8 mouse cellular contexts compared by ENCODE assay signal in the genomic region with DNA sequence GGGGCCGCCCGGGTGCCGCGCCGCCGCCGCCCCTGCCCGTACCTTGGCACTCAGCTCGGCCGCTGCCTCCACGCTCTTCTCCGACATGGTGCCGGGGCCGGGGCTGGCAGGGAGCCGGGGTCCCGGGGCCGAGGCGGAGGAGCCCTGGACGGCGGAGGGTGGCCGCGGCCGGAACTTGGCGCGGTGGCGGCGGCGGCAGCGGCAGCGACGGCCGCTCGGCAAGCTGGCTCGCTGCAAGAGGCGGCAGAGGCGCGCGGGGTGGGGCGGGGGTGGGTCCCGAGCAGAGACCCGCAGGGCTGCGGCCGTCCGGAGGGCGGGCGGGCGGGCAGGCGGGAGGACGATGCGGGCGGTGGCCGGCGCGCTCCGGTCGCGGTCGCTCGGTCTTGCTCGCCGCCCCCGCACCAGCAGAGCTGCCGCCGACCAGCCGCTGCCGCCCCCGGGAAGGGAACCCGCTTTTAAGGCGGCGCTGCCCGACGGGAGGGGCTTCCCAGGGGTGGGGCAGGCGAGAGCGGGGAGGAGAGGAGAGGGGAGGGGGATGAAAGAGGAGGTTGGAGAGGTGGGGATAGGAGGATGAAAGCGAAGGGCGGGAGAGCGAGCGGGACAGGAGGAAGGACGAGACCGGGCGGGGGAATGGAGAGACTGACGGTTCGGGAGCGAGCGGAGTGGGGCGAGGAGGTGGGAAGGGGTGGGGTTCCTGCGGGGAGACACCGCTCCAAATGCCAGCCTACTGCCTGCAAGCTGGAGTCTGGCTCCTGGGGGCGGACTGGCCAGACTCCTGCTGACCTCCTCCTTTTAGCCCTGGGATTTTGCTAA. TPM values are rescaled to one million over a fixed set of nuclear protein-coding genes. Genes with fewer than 3 reads are reported as not detected.
DNase-seq lines count a peak whose midpoint lies in the region; ATAC-seq and TF ChIP-seq lines count a peak whose summit lies in the region.

No protein-coding gene starts in this region.

- H3K4me2 ChIP-seq in lung, embryonic 16.5 days (ENCODE audit: low read depth, low read length): peak overlapping the region; percentile 72

- no peak for TF ChIP-seq EP300 in MEL (IDR thresholded peaks at IDR 0.05; ENCODE audit: low read depth in 1 of 2, low read length in 2 of 2)

- 1% methylated on average over 79 of the region's 89 CpGs for WGBS in cerebellum, adult 2 months
- under 1% methylated on average over 41 of the region's 89 CpGs for WGBS in lung, embryonic 16.5 days

- H3K9me3 ChIP-seq in MEL (replicated peaks; ENCODE audit: insufficient read depth, low read length): no peaks in the 10 kb centered on the region
- H3K9me3 ChIP-seq in lung, embryonic 16.5 days (ENCODE audit: control insufficient read depth, low read length): no peaks in the 10 kb centered on the region

- H3K27ac ChIP-seq in MEL (ENCODE audit: control insufficient read depth, low read depth, low read length): peak overlapping the region; percentile 36; the same call in 1 of the 2 replicates
- H3K27ac ChIP-seq in cerebellum, adult 2 months (ENCODE audit: insufficient read depth, low read length): peak overlapping the region; percentile 98
- peak overlapping the region; percentile 100 for H3K27ac ChIP-seq in lung, embryonic 16.5 days (ENCODE audit: low read length)

- H3K27me3 ChIP-seq in MEL (ENCODE audit: control insufficient read depth in 1 of 2, insufficient read depth in 2 of 2, low read length in 2 of 2): no peaks in the 10 kb centered on the region
- no peaks in the 10 kb centered on the region for H3K27me3 ChIP-seq in cerebellum, adult 2 months (ENCODE audit: control insufficient read depth, insufficient read depth, low read length)
- no peaks in the 10 kb centered on the region for H3K27me3 ChIP-seq in lung, embryonic 16.5 days (ENCODE audit: control insufficient read depth, insufficient read depth, low read depth, low read length)

- peak overlapping the region; percentile 54 to 75 for H3K4me3 ChIP-seq in MEL (ENCODE audit: control insufficient read depth in 1 of 2, insufficient read depth in 1 of 2, low read depth in 2 of 2, low read length in 2 of 2)
- H3K4me3 ChIP-seq in cerebellum, adult 2 months (replicated peaks; ENCODE audit: insufficient read depth, low read depth, low read length): peak overlapping the region; percentile 85
- peak overlapping the region; percentile 95 for H3K4me3 ChIP-seq in lung, embryonic 16.5 days (ENCODE audit: low read length)

- H3K79me2 ChIP-seq in MEL (ENCODE audit: control insufficient read depth, insufficient read depth, low read length, poor library complexity): peaks cover 6% of the 10 kb centered on the region; the same call in 1 of the 2 replicates

- TF ChIP-seq RAD21 in MEL (IDR thresholded peaks at IDR 0.05; ENCODE audit: low read depth, low read length): no peak

- peak; percentile 52 to 63; a peak in 3 of 4 replicates for TF ChIP-seq POLR2A in MEL (IDR thresholded peaks at IDR 0.05; ENCODE audit: control insufficient read depth in 1 of 2, insufficient read depth in 1 of 2, low read depth in 1 of 2, low read length in 2 of 2, poor library complexity in 1 of 2)
- peak; percentile 70 for TF ChIP-seq POLR2A in cerebellum, adult 2 months (IDR thresholded peaks at IDR 0.05; ENCODE audit: borderline replicate concordance, insufficient read depth, low read length)

- DNase-seq in MEL (ENCODE audit: low read depth, low spot score): peak; percentile 84
- peak; percentile 95 to 99 for DNase-seq in cerebellum, adult 2 months
- DNase-seq in forelimb bud, embryonic 11.5 days (ENCODE audit: low read depth, low spot score): peak; percentile 86
- DNase-seq in heart, postnatal 4 days: peak; percentile 94
- DNase-seq in layer of hippocampus, postnatal 10 days (ENCODE audit: low spot score in 2 of 2): peak; percentile 89 to 94
- peak; percentile 65 for DNase-seq in retina, adult 2 months (ENCODE audit: low read depth, low spot score)
- peak; percentile 84 to 87 for DNase-seq in thymus, postnatal 36 days

- peak overlapping the region; percentile 94 for H3K9ac ChIP-seq in MEL (ENCODE audit: control insufficient read depth, low read depth, low read length, poor library complexity, severe bottlenecking)
- peak overlapping the region; percentile 95 for H3K9ac ChIP-seq in lung, embryonic 16.5 days (ENCODE audit: low read length)

- TF ChIP-seq CTCF in MEL (IDR thresholded peaks at IDR 0.05 in 2 of 3, conservative IDR thresholded peaks at IDR 0.05 in 1 of 3; ENCODE audit: control insufficient read depth in 1 of 3, insufficient read depth in 1 of 3, low read depth in 2 of 3, low read length in 3 of 3, poor library complexity in 1 of 3, severe bottlenecking in 1 of 3): 0 out of 6 replicates have a peak, but pooled peaks of 1 of the 3 experiments have one; percentile 3
- no peak for TF ChIP-seq CTCF in cerebellum, adult 2 months (IDR thresholded peaks at IDR 0.05; ENCODE audit: borderline replicate concordance, insufficient read depth, low read depth, low read length)

- peaks cover 0 to 42% of the 10 kb centered on the region in 2 experiments; a peak in 2 of 4 replicates for H3K36me3 ChIP-seq in MEL (ENCODE audit: control insufficient read depth in 1 of 2, insufficient read depth in 2 of 2, low read length in 2 of 2)
- H3K36me3 ChIP-seq in lung, embryonic 16.5 days (ENCODE audit: control insufficient read depth, insufficient read depth, low read length): peaks cover 18% of the 10 kb centered on the region

- H3K4me1 ChIP-seq in MEL (ENCODE audit: control insufficient read depth in 1 of 2, insufficient read depth in 2 of 2, low read length in 2 of 2): peaks cover 28 to 56% of the 10 kb centered on the region in 2 experiments
- peaks cover 11% of the 10 kb centered on the region for H3K4me1 ChIP-seq in cerebellum, adult 2 months (ENCODE audit: control insufficient read depth, insufficient read depth, low read length)
- peaks cover 43% of the 10 kb centered on the region for H3K4me1 ChIP-seq in lung, embryonic 16.5 days (replicated peaks; ENCODE audit: control insufficient read depth, insufficient read depth, low read length)

- peak; percentile 78 for ATAC-seq in lung, embryonic 16.5 days (ENCODE audit: low read depth)

TF ChIP-seq in MEL, 35 proteins besides CTCF, POLR2A, EP300 and RAD21 (continues in another document):
- TF ChIP-seq RCOR1 (IDR thresholded peaks at IDR 0.05; ENCODE audit: low read depth, low read length): peak; percentile 32; the same call in 1 of the 2 replicates
- no peak for TF ChIP-seq GABPA (IDR thresholded peaks at IDR 0.05; ENCODE audit: low read depth, low read length)
- TF ChIP-seq USF1 (IDR thresholded peaks at IDR 0.05; ENCODE audit: low read depth, low read length): no peak
- TF ChIP-seq TBP (IDR thresholded peaks at IDR 0.05; ENCODE audit: low read depth, low read length): peak; percentile 27; the same call in 1 of the 2 replicates
- TF ChIP-seq MYB (IDR thresholded peaks at IDR 0.05; ENCODE audit: low read depth, low read length): no peak
- TF ChIP-seq TAL1 (IDR thresholded peaks at IDR 0.05; ENCODE audit: low read length): no peak
- peak; percentile 51; the same call in 1 of the 2 replicates for TF ChIP-seq POLR2AphosphoS2 (IDR thresholded peaks at IDR 0.05; ENCODE audit: low read length)
- TF ChIP-seq GATA1 (IDR thresholded peaks at IDR 0.05; ENCODE audit: low read depth, low read length): no peak
- TF ChIP-seq UBTF (IDR thresholded peaks at IDR 0.05; ENCODE audit: borderline replicate concordance, insufficient read depth, low read depth, low read length): 0 out of 2 replicates have a peak, but pooled peaks have one; percentile 34

RNA-seq across cellular contexts. Expression of a gene that starts 2.2 kb away (rescaled TPM):
- total RNA-seq in MEL (2012; rRNA removed): 19.8 and 31.8 TPM in 2 replicates
- polyA plus RNA-seq in MEL (2012; ENCODE audit: insufficient read depth in 1 of 2, insufficient read length in 2 of 2, low read depth in 1 of 2, low replicate concordance in 2 of 2, missing spikeins in 1 of 2): 100 to 1,000 TPM in 1 of 2 experiments, not detected in 1; 177 TPM
- polyA plus RNA-seq in cerebellum, adult 2 months (2012; rRNA removed): 958 and 983 TPM in 2 replicates
- total RNA-seq in heart, postnatal 4 days (2021): 100 to 1,000 TPM; 549 to 587 TPM
- 1,000 to 10,000 TPM; 1,413 to 1,419 TPM for total RNA-seq in layer of hippocampus, postnatal 10 days (2021)
- polyA plus RNA-seq in lung, embryonic 16.5 days (2015; fragmentation: Nextera tagmentation; extraction: Ambion mirVana): 341 and 346 TPM in 2 replicates

RNA-seq across cellular contexts. Expression of a gene that starts 6.2 kb away (rescaled TPM):
- total RNA-seq in MEL (2012; rRNA removed): 0.16 and 0.35 TPM in 2 replicates
- 1 to 10 TPM in 1 of 2 experiments, not detected in 1; 1.3 TPM for polyA plus RNA-seq in MEL (2012; ENCODE audit: insufficient read depth in 1 of 2, insufficient read length in 2 of 2, low read depth in 1 of 2, low replicate concordance in 2 of 2, missing spikeins in 1 of 2)
- 1.5 TPM in 2 replicates for polyA plus RNA-seq in cerebellum, adult 2 months (2012; rRNA removed)
- 1 to 10 TPM in 1 of 2 experiments, under 1 TPM in 1; 0.68 to 1.0 TPM for total RNA-seq in heart, postnatal 4 days (2021)
- 1 to 10 TPM; 1.2 to 2.1 TPM for total RNA-seq in layer of hippocampus, postnatal 10 days (2021)
- polyA plus RNA-seq in lung, embryonic 16.5 days (2015; fragmentation: Nextera tagmentation; extraction: Ambion mirVana): 1.2 TPM in 2 replicates

RNA-seq across cellular contexts. Expression of a gene that starts 13.5 kb away (rescaled TPM):
- total RNA-seq in MEL (2012; rRNA removed): 133 and 154 TPM in 2 replicates
- 100 to 1,000 TPM in 1 of 2 experiments, not detected in 1; 340 TPM for polyA plus RNA-seq in MEL (2012; ENCODE audit: insufficient read depth in 1 of 2, insufficient read length in 2 of 2, low read depth in 1 of 2, low replicate concordance in 2 of 2, missing spikeins in 1 of 2)
- polyA plus RNA-seq in cerebellum, adult 2 months (2012; rRNA removed): 669 and 677 TPM in 2 replicates
- total RNA-seq in heart, postnatal 4 days (2021): 100 to 1,000 TPM; 237 to 239 TPM
- total RNA-seq in layer of hippocampus, postnatal 10 days (2021): 100 to 1,000 TPM; 609 to 620 TPM
- polyA plus RNA-seq in lung, embryonic 16.5 days (2015; fragmentation: Nextera tagmentation; extraction: Ambion mirVana): 317 and 323 TPM in 2 replicates

RNA-seq across cellular contexts. Expression of a gene that starts 29.7 kb away (rescaled TPM):
- not detected in 2 replicates for total RNA-seq in MEL (2012; rRNA removed)
- polyA plus RNA-seq in MEL (2012; ENCODE audit: insufficient read depth in 1 of 2, insufficient read length in 2 of 2, low read depth in 1 of 2, low replicate concordance in 2 of 2, missing spikeins in 1 of 2): not detected
- 0.05 and 0.26 TPM in 2 replicates for polyA plus RNA-seq in cerebellum, adult 2 months (2012; rRNA removed)
- total RNA-seq in heart, postnatal 4 days (2021): under 1 TPM; 0.41 to 0.55 TPM
- 1 to 10 TPM in 1 of 2 experiments, under 1 TPM in 1; 0.62 to 1.0 TPM for total RNA-seq in layer of hippocampus, postnatal 10 days (2021)
- polyA plus RNA-seq in lung, embryonic 16.5 days (2015; fragmentation: Nextera tagmentation; extraction: Ambion mirVana): 0.13 and 0.44 TPM in 2 replicates

RNA-seq across cellular contexts. Expression of a gene that starts 47.6 kb away (rescaled TPM):
- 75.1 and 85.0 TPM in 2 replicates for total RNA-seq in MEL (2012; rRNA removed)
- 100 to 1,000 TPM in 1 of 2 experiments, not detected in 1; 150 TPM for polyA plus RNA-seq in MEL (2012; ENCODE audit: insufficient read depth in 1 of 2, insufficient read length in 2 of 2, low read depth in 1 of 2, low replicate concordance in 2 of 2, missing spikeins in 1 of 2)
- 276 and 289 TPM in 2 replicates for polyA plus RNA-seq in cerebellum, adult 2 months (2012; rRNA removed)
- total RNA-seq in heart, postnatal 4 days (2021): 100 to 1,000 TPM; 107 to 110 TPM
- total RNA-seq in layer of hippocampus, postnatal 10 days (2021): 100 to 1,000 TPM in 1 of 2 experiments, 10 to 100 TPM in 1; 97.7 to 101 TPM
- 138 and 153 TPM in 2 replicates for polyA plus RNA-seq in lung, embryonic 16.5 days (2015; fragmentation: Nextera tagmentation; extraction: Ambion mirVana)

Comparison
In these comparisons a context has a peak if more than half of its experiments do, and no peak if none do; other contexts are left out.
1. Peak in every context shown above with its lines: DNase-seq, ATAC-seq, H3K4me3 ChIP-seq and H3K27ac ChIP-seq.
2. H3K27ac ChIP-seq: peak in every context shown above with its lines; median percentile 100 in lung, embryonic 16.5 days; 98 in cerebellum, adult 2 months; 36 in MEL.
3. RNA of a gene that starts 2.2 kb away (total RNA-seq): 1,413 to 1,419 TPM in layer of hippocampus, postnatal 10 days and 549 to 587 TPM in heart, postnatal 4 days; 19.8 to 31.8 TPM in MEL; every median in the first group is over 10 times any median in the second.